Mouse (Mus musculus): Measurements from ENCODE around the gene Ythdf1.

Ythdf1 gene

DNA sequence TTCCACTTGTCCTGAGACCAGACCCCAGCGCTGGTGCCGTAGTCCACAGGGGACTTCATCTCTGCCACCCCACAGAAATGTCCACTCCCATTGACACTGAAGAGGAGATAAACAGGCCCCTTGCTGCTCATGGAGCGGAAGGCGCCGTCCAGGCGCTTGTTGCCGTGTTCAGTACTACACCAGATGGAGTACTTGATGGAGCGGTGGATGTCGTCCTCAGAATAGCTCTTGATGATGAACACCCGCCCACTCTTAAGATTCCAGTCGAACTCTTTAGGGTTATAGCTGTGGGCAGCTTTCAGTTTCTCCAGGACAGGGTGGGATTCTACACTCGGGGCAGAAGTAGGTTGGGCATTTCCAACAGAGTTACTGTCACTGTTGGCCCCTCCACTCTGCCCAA is 9.8 kb downstream of the Ythdf1 start:
- no peak for DNase-seq (ENCODE audit: low spot score in 2 of 2)

DNA sequence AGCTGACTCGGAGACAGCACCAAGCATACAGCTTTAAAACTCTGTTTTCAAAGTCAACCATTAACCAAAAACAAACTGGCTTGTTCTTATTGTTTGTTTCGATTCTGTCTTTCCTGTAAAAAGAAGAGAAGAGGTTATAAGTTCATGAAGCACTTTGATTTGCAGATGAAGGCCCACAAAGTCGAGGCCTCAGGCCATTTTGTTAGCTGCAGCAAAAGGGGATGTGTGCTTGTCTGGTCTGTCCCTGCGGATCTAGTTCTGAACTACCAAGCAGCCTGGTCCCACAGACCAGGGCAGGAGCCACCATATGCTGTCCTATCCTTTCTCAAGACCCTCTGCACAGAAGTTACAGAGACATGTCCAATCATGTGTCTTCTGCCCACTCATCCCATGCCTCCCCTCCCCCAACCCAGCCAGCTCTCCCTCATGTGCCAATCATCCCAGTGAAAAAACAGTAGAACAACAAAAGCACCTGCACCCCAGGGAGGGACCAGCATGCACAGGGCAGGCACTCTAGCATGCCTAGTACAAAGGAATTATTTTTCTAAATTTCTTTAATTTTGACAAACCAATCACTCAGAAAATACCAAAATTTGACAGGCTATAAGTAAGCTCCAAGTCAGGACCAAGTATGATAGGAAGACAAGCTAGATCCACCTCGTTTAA is 15.1 kb downstream of the Ythdf1 start:
- no peak for DNase-seq (ENCODE audit: low spot score in 2 of 2)

- no peak for DNase-seq (ENCODE audit: low spot score in 2 of 2)
Observed at GRCm38 (mm10) chr2:180904435-180905208, 16.1 kb downstream of the Ythdf1 start.

GRCm38 (mm10) chr2:180902086-180902485 is 18.7 kb downstream of the Ythdf1 start:
- no peak for DNase-seq (ENCODE audit: low spot score in 2 of 2)

DNA sequence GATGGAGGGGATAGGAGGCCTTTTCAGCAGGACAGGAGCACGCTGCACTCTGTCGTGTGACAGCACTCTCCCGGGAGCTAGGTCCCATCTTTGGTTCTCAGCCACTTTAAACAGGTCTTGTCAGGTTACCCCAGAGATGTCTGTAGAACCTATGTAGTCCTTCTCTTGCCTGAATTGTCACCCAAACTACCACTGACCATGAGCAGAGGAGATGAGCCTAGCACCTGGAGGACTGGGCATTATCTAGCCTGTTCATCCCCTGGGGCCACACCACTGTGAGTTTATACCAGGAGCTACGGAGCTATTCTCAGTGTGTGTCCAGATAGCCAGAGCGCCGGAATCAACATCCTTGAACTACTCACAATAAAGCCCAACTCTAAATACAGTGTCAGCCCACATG is 22.9 kb downstream of the Ythdf1 start:
- no peak for DNase-seq (ENCODE audit: low spot score in 2 of 2)

- DNase-seq (ENCODE audit: low spot score in 2 of 2) = no peak
Observed at GRCm38 (mm10) chr2:180896819-180897625, 23.7 kb downstream of the Ythdf1 start.

- DNase-seq (ENCODE audit: low spot score in 2 of 2) = no peak
Observed at GRCm38 (mm10) chr2:180895837-180896525, 24.8 kb downstream of the Ythdf1 start.

- DNase-seq (ENCODE audit: low spot score in 2 of 2) = no peak
Observed at GRCm38 (mm10) chr2:180895321-180895720, 25.4 kb downstream of the Ythdf1 start.

DNA sequence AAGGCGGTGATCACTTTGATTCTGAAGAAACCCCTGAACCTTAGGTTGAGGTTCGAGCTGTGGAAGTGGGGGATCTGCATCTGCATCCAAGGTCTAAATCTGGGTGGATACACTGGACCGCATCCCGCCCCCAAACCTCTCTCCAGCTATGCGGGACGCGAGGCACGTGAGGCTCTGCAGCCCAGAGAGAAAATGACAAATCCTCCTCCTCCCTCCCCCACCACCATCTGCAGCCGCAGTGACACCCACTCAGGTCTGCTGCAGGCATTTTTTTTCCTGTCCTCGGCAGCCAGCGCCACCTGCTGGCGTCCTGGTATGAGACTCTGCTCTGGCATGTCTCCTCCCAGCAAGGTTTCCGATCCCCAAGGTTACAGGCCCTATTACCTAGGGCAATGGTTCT is 26.0 kb downstream of the Ythdf1 start:
- peak in 1 of 2 experiments; percentile 14 for DNase-seq (ENCODE audit: low spot score in 2 of 2)

DNA sequence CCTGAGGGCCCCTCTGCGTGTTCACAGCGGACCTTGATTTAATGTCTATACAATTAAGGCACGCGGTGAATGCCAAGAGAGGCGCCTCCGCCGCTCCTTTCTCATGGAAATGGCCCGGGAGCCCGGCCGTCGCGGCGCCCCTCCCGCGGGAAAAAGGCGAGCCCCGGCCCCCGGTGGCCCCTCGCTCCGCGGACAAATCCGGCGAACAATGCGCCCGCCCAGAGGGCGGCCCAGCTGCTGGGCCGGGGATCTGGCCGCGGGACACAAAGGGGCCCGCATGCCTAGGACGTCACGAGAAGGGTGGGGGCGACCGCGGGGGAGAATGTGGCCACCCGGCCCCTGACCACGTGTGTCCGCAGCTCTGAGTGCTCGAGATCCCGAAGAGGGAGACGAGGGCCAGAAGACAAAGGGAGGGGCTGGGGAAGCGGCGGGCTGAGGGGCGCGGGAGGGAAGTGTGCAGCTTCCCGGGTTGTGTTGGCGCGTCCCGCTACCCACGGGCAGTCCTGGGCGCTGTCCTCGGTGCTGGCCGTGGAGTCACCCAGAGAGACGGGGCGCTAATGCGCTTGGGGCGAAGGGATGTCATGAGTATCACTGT is 26.6 kb downstream of the Ythdf1 start:
- peak in 1 of 2 experiments; percentile 31 for DNase-seq (ENCODE audit: low spot score in 2 of 2)

GRCm38 (mm10) chr2:180893537-180894028 is 27.2 kb downstream of the Ythdf1 start:
- no peak for DNase-seq (ENCODE audit: low spot score in 2 of 2)

- no peak for DNase-seq (ENCODE audit: low spot score in 2 of 2)
Observed at GRCm38 (mm10) chr2:180892841-180893521, 27.8 kb downstream of the Ythdf1 start.

DNA sequence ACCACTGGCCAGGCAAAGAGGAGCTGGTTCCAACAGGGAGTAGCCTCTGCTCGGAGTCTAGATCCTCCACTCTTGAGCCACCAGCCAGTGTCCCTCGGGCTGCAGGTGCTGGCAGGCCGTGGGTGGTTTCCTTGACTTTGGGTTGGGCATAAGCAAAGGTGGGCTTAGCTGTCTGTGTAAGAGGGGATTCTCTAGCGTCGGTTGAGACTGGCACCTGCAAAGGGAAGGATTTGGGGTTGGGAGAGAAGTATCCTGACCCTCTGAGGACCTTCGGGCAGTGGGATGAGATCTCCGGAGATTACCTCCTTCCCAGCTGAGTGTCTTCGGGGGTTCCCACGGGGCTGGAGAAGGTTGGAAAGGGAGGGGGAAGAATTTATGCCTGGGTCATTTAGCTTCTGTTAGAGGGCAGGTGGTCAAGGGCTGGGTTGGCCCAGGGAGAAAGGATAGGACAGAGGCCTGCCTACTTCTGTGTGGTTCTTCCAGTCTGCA is 28.9 kb downstream of the Ythdf1 start:
- no peak for DNase-seq (ENCODE audit: low spot score in 2 of 2)

DNA sequence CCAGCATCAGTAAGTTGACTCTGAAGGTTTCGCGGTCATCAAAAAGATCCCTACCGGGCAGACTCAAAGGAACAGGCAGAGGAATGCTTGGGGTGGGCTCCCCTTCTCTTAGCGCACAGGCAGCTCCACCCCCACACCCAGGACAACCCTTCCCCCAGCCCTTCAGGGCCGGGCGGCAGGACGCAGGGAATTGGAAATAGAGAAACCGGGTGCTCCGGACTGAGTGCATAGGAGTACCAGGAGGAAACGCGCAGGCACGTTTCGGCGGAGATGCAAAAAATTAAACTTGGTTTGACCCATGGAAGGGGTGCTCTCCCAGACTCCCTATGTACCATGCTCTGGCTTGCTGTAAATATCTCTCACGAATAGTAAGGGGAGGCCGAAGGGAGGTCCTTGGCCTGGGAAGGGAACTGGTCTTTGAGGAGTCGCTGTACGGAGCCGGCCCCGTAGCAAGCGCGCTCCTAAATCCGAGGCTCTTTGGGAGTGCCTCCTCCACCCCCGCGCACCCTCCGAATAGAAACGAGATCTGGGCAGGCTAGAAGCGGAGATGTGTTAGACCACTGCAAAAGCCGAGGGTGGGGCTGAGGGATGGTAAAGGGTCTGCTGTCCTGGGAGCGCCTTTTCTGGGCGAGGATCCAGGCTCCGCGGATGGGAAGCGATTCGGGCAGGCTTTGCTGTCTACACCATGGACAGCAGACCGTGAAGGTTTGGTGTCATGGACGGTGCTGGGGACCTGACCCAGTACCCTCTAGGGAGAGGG is 29.5 kb downstream of the Ythdf1 start:
- DNase-seq (ENCODE audit: low spot score in 2 of 2) = no peak

GRCm38 (mm10) chr2:180890422-180891074 is 30.2 kb downstream of the Ythdf1 start:
- no peak for DNase-seq (ENCODE audit: low spot score in 2 of 2)

DNA sequence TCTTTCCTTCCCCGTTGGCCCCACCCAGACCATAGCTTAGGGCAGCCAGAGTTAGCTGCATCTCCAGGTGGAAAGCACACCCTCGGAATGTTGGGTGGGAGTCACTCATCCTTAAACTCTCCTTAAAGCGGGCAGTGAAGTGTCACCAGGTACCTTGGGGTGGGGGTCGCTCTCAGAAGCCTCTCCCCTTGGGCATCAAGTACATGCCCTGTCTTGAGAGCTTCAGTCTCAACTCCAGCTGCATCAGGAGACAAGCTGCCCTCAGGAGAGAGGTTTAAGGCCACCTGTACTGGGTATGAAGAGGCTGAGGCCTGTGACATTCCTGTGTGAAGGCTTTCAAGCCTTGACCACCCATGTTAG is 30.8 kb downstream of the Ythdf1 start:
- no peak for DNase-seq (ENCODE audit: low spot score in 2 of 2)

- no peak for DNase-seq (ENCODE audit: low spot score in 2 of 2)
Observed at GRCm38 (mm10) chr2:180889271-180889920, 31.4 kb downstream of the Ythdf1 start.

- DNase-seq (ENCODE audit: low spot score in 2 of 2) = no peak
Observed at GRCm38 (mm10) chr2:180885270-180885669, 35.5 kb downstream of the Ythdf1 start.

GRCm38 (mm10) chr2:180881281-180881680 is 39.5 kb downstream of the Ythdf1 start:
- no peak for DNase-seq (ENCODE audit: low spot score in 2 of 2)
